Mouse (Mus musculus) G1E (cell line): ENCODE data around the gene Mrpl54. TPM values are rescaled to one million over a fixed set of nuclear protein-coding genes. Genes with fewer than 3 reads are reported as not detected.
A peak's percentile ranks its signal among the peaks of the same experiment; 100 is the strongest.

ENCODE experiments used
- ATAC-seq: 2 replicates; pipeline ENCODE4 v1.8.0; 2016; ENCODE audit warnings: mild to moderate bottlenecking; ENCODE audit not compliant: insufficient number of reproducible peaks, poor library complexity, low FRiP score, severe bottlenecking; ENCODE audit errors: extremely low read depth
- DNase-seq: peaks from one replicate; pipeline ENCODE4 v3.0.0; 2012; ENCODE audit warnings: low spot score
- H3K27me3 ChIP-seq: 2 replicates; pipeline ENCODE4 v1.6.1; 2012; ENCODE audit warnings: mild to moderate bottlenecking, low read length, inconsistent platforms; ENCODE audit not compliant: insufficient read depth
- H3K36me3 ChIP-seq: replicated peaks from 2 replicates; pipeline ENCODE3; 2012; ENCODE audit warnings: mild to moderate bottlenecking, inconsistent platforms
- H3K4me1 ChIP-seq: 2 replicates; pipeline ENCODE4 v1.6.1; 2012; ENCODE audit warnings: low read depth, low read length, inconsistent platforms, mixed read lengths; ENCODE audit not compliant: insufficient read depth
- H3K4me3 ChIP-seq: 2 replicates; pipeline ENCODE4 v1.5.1; 2012; ENCODE audit warnings: low read depth, mild to moderate bottlenecking, inconsistent platforms, low read length, moderate library complexity, mixed read lengths
- H3K9me3 ChIP-seq: replicated peaks from 2 replicates; pipeline ENCODE4 v1.6.1; 2012; ENCODE audit warnings: inconsistent platforms
- CTCF ChIP-seq: IDR thresholded peaks from 2 replicates; pipeline ENCODE4 v1.5.1; 2012; ENCODE audit warnings: low read depth, low read length, inconsistent platforms, mixed read lengths
- GATA1 ChIP-seq: IDR thresholded peaks from 2 replicates; pipeline ENCODE4 v1.6.1; 2012; ENCODE audit warnings: borderline replicate concordance, low read length, inconsistent platforms, mixed read lengths
- GATA2 ChIP-seq: IDR thresholded peaks from 2 replicates; pipeline ENCODE4 v1.6.1; 2012; ENCODE audit warnings: low read depth, low read length, inconsistent platforms, borderline replicate concordance
- POLR2AphosphoS5 ChIP-seq: IDR thresholded peaks from 2 replicates; pipeline ENCODE4 v1.6.1; 2012; ENCODE audit warnings: low read depth, low read length, inconsistent platforms; ENCODE audit not compliant: insufficient replicate concordance
- TAL1 ChIP-seq: conservative IDR thresholded peaks from 2 replicates; pipeline ENCODE4 v1.6.1; 2012; ENCODE audit warnings: low read depth, low read length, inconsistent platforms, mixed read lengths
- polyA plus RNA-seq: library from polyadenylated mRNA; stranded (reverse); fragments of >175 nt; gene quantifications from 2 replicates; pipeline ENCODE4 v1.2.3, GENCODE M21; 2012
- total RNA-seq, 2 experiments: library from RNA; stranded (forward) in 1 of 2; stranded (reverse) in 1 of 2; fragments of 200-1000 nt in 1 of 2; fragments of >200 nt in 1 of 2; fragmentation: Nextera tagmentation in 1 of 2; gene quantifications; 2 replicates each; pipeline ENCODE4 v1.2.3; 2014 to 2017

Mrpl54 gene
- total and polyA plus RNA-seq, 3 experiments: 75.6 to 612 (median 186) TPM

GRCm38 (mm10) chr10:81244595-81244994 is 22.1 kb downstream of the Mrpl54 start:
- H3K9me3 ChIP-seq: no peaks in the 10 kb centered on the region
- no peak for TF ChIP-seq GATA2
- no peak for TF ChIP-seq TAL1
- TF ChIP-seq CTCF: peak; percentile 91
- ATAC-seq (peak; percentile 67; the same call in 1 of the 2 replicates), DNase-seq (peak; percentile 73)
- H3K4me1 ChIP-seq: peaks cover 25% of the 10 kb centered on the region
- H3K4me3 ChIP-seq: 0 out of 2 replicates have a peak overlapping the region, but pooled peaks have one; percentile 2
- H3K36me3 ChIP-seq: no peaks in the 10 kb centered on the region
- peaks cover 86% of the 10 kb centered on the region for H3K27me3 ChIP-seq

- no peak for ATAC-seq
- H3K36me3 ChIP-seq: no peaks in the 10 kb centered on the region
- DNase-seq: no peak
- peaks cover 85% of the 10 kb centered on the region for H3K27me3 ChIP-seq
- peaks cover 23% of the 10 kb centered on the region for H3K4me1 ChIP-seq
- TF ChIP-seq CTCF (no peak), GATA1 (no peak), GATA2 (no peak), POLR2AphosphoS5 (no peak), TAL1 (no peak)
- H3K9me3 ChIP-seq: no peaks in the 10 kb centered on the region
- 0 out of 2 replicates have a peak overlapping the region, but pooled peaks have one; percentile 2 for H3K4me3 ChIP-seq
These were observed 22.6 kb downstream of the Mrpl54 start for GRCm38 (mm10) chr10:81244146-81244545.

GRCm38 (mm10) chr10:81242021-81242420 is 24.7 kb downstream of the Mrpl54 start:
- TF ChIP-seq GATA2: no peak
- TF ChIP-seq CTCF: no peak
- no peak for TF ChIP-seq POLR2AphosphoS5
- TF ChIP-seq GATA1: no peak
- H3K9me3 ChIP-seq: no peaks in the 10 kb centered on the region
- peaks cover 71% of the 10 kb centered on the region for H3K27me3 ChIP-seq
- H3K36me3 ChIP-seq: no peaks in the 10 kb centered on the region
- peaks cover 33% of the 10 kb centered on the region for H3K4me1 ChIP-seq
- H3K4me3 ChIP-seq: no peak overlapping the region
- ATAC-seq: no peak
- DNase-seq: no peak

GRCm38 (mm10) chr10:81240876-81241275 is 25.9 kb downstream of the Mrpl54 start:
- DNase-seq: no peak
- ATAC-seq: no peak
- no peak overlapping the region for H3K4me3 ChIP-seq
- no peak for TF ChIP-seq GATA2
- TF ChIP-seq CTCF: peak; percentile 19; the same call in 1 of the 2 replicates
- H3K4me1 ChIP-seq: peaks cover 31% of the 10 kb centered on the region
- no peaks in the 10 kb centered on the region for H3K9me3 ChIP-seq
- peaks cover under 1% of the 10 kb centered on the region for H3K36me3 ChIP-seq
- H3K27me3 ChIP-seq: peaks cover 63% of the 10 kb centered on the region

GRCm38 (mm10) chr10:81238618-81239017 is 28.1 kb downstream of the Mrpl54 start:
- H3K4me1 ChIP-seq: peaks cover 21% of the 10 kb centered on the region
- TF ChIP-seq GATA2 (no peak), TAL1 (no peak), POLR2AphosphoS5 (no peak), CTCF (no peak), GATA1 (no peak)
- ATAC-seq: no peak
- H3K27me3 ChIP-seq: peaks cover 42% of the 10 kb centered on the region
- H3K4me3 ChIP-seq: no peak overlapping the region
- H3K36me3 ChIP-seq: peaks cover 14% of the 10 kb centered on the region
- no peaks in the 10 kb centered on the region for H3K9me3 ChIP-seq
- no peak for DNase-seq

- ATAC-seq (no peak), DNase-seq (no peak)
- TF ChIP-seq GATA1 (no peak), TAL1 (no peak), CTCF (no peak)
- Histone ChIP-seq H3K4me3 (no peak overlapping the region), H3K9me3 (no peaks in the 10 kb centered on the region), H3K36me3 (peaks cover 14% of the 10 kb centered on the region), H3K4me1 (peaks cover 35% of the 10 kb centered on the region), H3K27me3 (peaks cover 25% of the 10 kb centered on the region; the same call in 1 of the 2 replicates)
These were observed 30.1 kb downstream of the Mrpl54 start for GRCm38 (mm10) chr10:81236471-81237268.

GRCm38 (mm10) chr10:81234206-81234605 is 32.5 kb downstream of the Mrpl54 start:
- Histone ChIP-seq H3K36me3 (peaks cover 14% of the 10 kb centered on the region), H3K27me3 (peaks cover 27% of the 10 kb centered on the region), H3K4me3 (no peak overlapping the region), H3K4me1 (peaks cover 33% of the 10 kb centered on the region), H3K9me3 (no peaks in the 10 kb centered on the region)
- no peak for DNase-seq
- TF ChIP-seq GATA1 (no peak), POLR2AphosphoS5 (no peak), GATA2 (no peak), TAL1 (no peak)
- no peak for ATAC-seq
